Mouse (Mus musculus): ENCODE data around the gene Arhgap35.

GRCm38 (mm10) chr7:16571191-16571590 lies 43.6 kb downstream of the Arhgap35 start:
- TF ChIP-seq EP300 (optimal IDR thresholded peaks at IDR 0.05) (no peak), CTCF (IDR thresholded peaks at IDR 0.05; ENCODE audit: low read depth) (no peak)

Measured in stomach, postnatal 0 days (tissue).